Mouse (Mus musculus): ENCODE results near the gene Mrpl41.
A peak's percentile ranks its signal among the peaks of the same experiment; 100 is the strongest.

Gene Mrpl41

GRCm38 (mm10) chr2:24935057-24935796 lies 39.7 kb downstream of the Mrpl41 start, which contains the start of gene Arrdc1:
Arrdc1 (minus strand) TSS chr2:24935252.
- DNase-seq, result peak; percentile 96

- no peak for DNase-seq
Measured at GRCm38 (mm10) chr2:24934441-24934963, 40.4 kb downstream of the Mrpl41 start.

- DNase-seq, result no peak
Measured at GRCm38 (mm10) chr2:24929593-24929992, 45.3 kb downstream of the Mrpl41 start.

- DNase-seq, result peak; percentile 44 to 74
Measured at GRCm38 (mm10) chr2:24929119-24929518, 45.8 kb downstream of the Mrpl41 start.

GRCm38 (mm10) chr2:24927810-24928479 lies 47.0 kb downstream of the Mrpl41 start:
- peak; percentile 73 to 87 for DNase-seq

- no peak for DNase-seq
Measured at GRCm38 (mm10) chr2:24926965-24927358, 47.9 kb downstream of the Mrpl41 start.

- no peak for DNase-seq
Measured at GRCm38 (mm10) chr2:24926345-24926964, 48.4 kb downstream of the Mrpl41 start.

GRCm38 (mm10) chr2:24925284-24925683 lies 49.6 kb downstream of the Mrpl41 start:
- peak; percentile 36 to 69 for DNase-seq

Measured in lung, postnatal 4 days (tissue).